Mouse (Mus musculus): Measurements from ENCODE around the gene Prkacb. TPM values are rescaled to one million over a fixed set of nuclear protein-coding genes. Genes with fewer than 3 reads are reported as not detected.
A peak's percentile ranks its signal among the peaks of the same experiment; 100 is the strongest.

Gene Prkacb
- 10 to 100 TPM; 42.4 to 46.6 (median 43.7) TPM for total RNA-seq (2022)

GRCm38 (mm10) chr3:146812901-146813393 lies at the start of gene Prkacb:
Prkacb (minus strand) TSS chr3:146812990.
- peak; percentile 85 to 86 for DNase-seq (ENCODE audit: low spot score in 2 of 2)

DNA sequence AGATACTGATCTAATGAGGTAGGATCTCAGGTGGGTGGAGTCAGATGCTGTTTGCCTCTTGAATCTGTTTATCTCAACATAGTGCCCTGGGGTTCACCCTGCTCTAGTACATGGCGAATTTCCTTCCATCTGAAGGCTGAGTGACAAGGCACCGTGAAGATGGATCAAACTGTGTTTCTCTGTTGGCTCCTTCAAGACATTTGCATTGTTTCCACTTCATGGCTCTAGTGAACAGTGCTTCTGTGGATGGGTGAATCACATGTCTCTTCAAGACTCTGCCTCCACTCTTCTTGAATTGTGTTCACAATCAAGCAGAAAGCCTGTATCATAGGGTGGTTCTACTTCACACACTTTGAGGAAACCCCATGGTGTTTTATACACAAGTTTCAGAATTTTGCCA lies 47.5 kb upstream of the Prkacb start:
- no peak for DNase-seq (ENCODE audit: low spot score in 2 of 2)

- no peak for DNase-seq (ENCODE audit: low spot score in 2 of 2)
Observed at GRCm38 (mm10) chr3:146857373-146857772, 44.6 kb upstream of the Prkacb start.

GRCm38 (mm10) chr3:146854473-146855087 lies 41.8 kb upstream of the Prkacb start:
- no peak for DNase-seq (ENCODE audit: low spot score in 2 of 2)

- peak; percentile 79 to 82 for DNase-seq (ENCODE audit: low spot score in 2 of 2)
Observed at GRCm38 (mm10) chr3:146851966-146852891, 39.4 kb upstream of the Prkacb start, which contains the start of gene Ttll7. Ttll7 (plus strand) TSS chr3:146852367.

GRCm38 (mm10) chr3:146849360-146849759 lies 36.6 kb upstream of the Prkacb start:
- DNase-seq (ENCODE audit: low spot score in 2 of 2) = no peak

DNA sequence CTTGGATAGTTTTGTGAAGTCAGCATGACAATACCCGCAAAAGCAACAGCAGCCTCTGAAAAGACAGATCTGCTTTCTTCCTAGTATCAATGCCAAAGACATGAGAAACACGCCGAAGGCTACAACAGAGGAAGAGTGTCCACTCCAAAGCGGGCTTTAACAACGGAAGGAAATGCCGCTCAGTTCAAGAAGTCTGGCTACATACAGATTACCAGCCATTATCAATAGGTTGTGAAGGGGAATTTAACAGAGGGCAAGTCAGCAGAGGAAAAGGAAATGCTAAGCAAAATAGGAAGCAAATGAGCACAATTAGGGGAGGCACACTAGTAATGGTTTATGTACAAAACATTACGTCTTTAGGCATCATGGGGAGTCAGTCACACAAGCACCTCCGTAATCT lies 35.3 kb upstream of the Prkacb start:
- no peak for DNase-seq (ENCODE audit: low spot score in 2 of 2)

- DNase-seq (ENCODE audit: low spot score in 2 of 2) = no peak
Observed at GRCm38 (mm10) chr3:146846237-146846636, 33.4 kb upstream of the Prkacb start.

- DNase-seq (ENCODE audit: low spot score in 2 of 2) = no peak
Observed at GRCm38 (mm10) chr3:146843470-146843869, 30.7 kb upstream of the Prkacb start.

DNA sequence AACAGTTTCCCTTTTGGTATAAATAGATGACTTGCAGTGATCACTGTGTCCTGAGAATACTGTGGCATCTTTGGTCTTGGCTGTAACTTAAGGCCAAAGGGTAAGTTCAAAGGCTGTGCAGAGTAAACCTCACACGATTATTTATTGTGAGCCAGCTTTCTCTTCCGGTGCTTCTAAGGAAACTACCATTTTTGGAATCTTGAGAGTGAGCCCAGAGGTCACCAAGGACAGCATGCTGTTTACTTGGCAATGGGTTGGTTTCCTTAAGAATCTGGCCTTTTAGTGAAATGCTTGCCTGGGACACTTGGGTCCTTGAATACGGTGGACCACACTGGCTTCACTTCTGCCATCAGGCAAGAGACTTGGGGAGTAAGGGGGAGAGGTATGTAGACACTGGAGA lies 30.0 kb upstream of the Prkacb start:
- DNase-seq (ENCODE audit: low spot score in 2 of 2) = no peak

- DNase-seq (ENCODE audit: low spot score in 2 of 2) = no peak
Observed at GRCm38 (mm10) chr3:146820718-146821117, 7.9 kb upstream of the Prkacb start.

GRCm38 (mm10) chr3:146813624-146814023 lies 834 bp upstream of the Prkacb start:
- no peak for DNase-seq (ENCODE audit: low spot score in 2 of 2)

- DNase-seq (ENCODE audit: low spot score in 2 of 2) = peak in 1 of 2 experiments; percentile 51
Observed at GRCm38 (mm10) chr3:146812041-146812878, 530 bp downstream of the Prkacb start.

DNA sequence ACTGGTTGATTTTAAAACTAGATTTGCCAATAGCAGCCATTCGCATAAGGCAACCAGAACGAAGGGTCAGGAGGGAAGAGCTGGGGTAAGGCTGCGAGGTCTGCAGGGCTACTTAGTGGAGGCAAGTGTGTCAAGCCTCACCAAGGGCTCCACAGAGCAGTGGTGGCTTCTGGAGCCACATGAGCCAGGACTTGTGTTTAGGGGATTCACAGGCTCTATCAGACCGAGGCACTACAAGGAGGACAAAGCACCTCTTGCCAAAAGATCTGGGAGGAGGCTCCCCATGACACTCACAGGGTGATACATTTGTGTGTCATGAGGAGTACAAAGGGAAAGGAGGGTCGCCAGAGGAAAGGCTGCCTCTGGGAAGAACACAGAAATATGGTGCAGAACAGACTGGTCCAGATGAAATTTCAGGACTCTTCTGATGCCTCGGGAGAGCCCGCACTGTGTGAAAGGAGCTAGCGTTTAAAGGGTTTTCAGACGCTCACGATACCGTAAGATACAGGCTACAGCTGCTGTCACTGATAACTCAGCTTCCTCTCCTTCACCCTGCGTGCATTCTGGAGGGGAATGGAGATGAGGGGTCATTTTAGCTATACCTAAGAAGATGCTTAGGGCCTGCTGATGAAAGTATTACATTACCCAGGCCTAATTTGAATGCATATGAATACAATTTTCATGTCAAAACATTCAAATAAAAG lies 19.1 kb downstream of the Prkacb start:
- no peak for DNase-seq (ENCODE audit: low spot score in 2 of 2)

DNA sequence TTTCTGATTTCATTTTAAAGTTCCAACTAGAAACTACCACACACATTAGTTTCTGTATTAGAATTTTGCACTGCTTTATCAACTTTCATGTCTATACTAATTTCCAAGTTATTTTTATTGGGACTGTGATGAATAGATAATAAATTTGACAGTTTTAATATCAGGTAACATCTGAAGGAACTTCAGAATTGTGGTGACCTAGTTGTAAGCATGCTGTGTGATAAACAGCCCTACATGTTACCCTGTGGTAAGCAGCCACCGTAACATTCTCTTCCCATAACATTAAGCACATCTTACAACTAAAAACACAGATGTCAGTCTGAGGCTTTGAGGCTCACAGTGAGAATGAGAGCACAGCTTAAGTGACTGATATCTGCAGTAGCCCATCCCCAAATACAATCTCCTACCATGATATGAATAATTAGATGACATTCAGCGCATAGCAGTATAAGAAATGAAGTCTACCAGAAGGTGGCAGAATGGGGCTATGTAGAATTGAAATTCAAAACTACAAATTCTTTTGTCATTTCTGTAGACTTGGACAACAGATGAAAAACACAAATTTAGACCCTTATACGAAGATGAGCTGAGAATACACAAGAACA lies 20.5 kb downstream of the Prkacb start:
- DNase-seq (ENCODE audit: low spot score in 2 of 2) = no peak

DNA sequence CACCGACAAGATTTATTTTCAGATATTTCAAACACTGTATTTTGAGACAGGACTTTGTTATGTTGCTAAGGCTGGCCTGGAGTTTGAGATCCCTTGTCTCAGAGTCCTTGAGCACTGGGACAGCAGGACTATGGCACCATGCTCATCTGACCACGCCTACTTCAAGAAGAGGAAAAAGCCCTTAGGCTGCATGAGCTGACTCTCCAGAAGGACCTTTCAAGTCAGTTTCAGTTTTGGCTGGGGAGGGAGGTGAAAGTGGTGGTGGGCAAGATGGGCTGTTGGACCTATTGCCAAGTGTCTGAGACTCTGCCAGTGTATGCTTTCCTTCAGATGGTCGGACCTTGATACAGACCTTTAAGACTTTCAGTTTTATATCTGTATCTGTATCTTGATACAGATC lies 28.6 kb downstream of the Prkacb start:
- no peak for DNase-seq (ENCODE audit: low spot score in 2 of 2)

DNA sequence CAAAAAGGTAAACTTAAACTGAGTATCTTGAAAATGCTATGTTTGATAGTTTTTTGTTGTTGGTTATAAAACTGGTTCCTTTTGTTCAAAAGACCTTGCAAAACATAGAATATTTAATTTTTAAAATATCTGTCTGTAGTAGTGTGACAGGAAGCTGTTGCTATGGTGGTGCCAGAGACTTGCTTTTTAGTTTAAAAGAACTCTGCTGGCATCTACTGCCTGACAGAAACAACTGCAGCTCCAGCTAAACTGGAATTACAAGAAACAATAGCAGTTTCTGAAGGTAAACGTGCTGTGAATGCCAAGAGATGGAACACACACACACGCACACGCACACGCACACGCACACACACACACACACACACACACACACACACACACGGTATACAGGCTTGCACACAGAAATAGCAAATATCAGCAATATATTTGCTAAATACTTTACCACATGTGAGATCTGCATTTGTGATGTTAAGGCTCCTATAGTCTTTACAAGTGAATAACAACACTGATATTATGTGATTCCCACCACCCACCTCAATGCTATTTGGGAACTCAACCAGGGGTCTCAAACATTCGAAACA lies 29.1 kb downstream of the Prkacb start:
- DNase-seq (ENCODE audit: low spot score in 2 of 2) = no peak

GRCm38 (mm10) chr3:146782548-146782947 lies 30.2 kb downstream of the Prkacb start:
- DNase-seq (ENCODE audit: low spot score in 2 of 2) = no peak

DNA sequence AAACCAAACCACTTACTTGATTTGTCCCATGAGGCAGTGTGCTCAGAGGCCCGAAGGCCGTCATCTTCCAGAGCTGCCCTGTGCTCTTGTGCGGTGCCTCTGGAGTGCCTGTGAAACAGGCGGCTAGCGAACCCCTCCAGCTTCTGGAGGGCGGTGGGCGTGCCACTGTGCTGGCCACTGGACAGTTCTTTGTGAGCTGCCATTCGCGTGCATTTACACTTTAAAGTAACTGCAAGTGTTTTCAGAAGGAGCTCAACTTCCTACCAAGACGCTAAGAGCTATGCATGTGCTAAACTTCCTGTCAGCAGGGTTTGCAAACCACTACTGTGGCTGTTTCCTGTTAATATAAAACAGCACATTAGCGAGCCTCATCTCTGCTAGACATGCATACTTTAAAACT lies 31.7 kb downstream of the Prkacb start:
- DNase-seq (ENCODE audit: low spot score in 2 of 2) = peak in 1 of 2 experiments; percentile 8

GRCm38 (mm10) chr3:146780241-146780640 lies 32.5 kb downstream of the Prkacb start:
- no peak for DNase-seq (ENCODE audit: low spot score in 2 of 2)

All from gastrocnemius, adult 8-10 months (tissue).